Mouse (Mus musculus) embryonic facial prominence, embryonic 13.5 days (tissue): ENCODE data around the gene Ccdc24. TPM values are rescaled to one million over a fixed set of nuclear protein-coding genes. Genes with fewer than 3 reads are reported as not detected.

Experiments
- ATAC-seq: fragments of 200-750 bp; cut with Nextera tagmentation; 2 replicates; pipeline ENCODE4 v1.8.0; 2017; ENCODE audit warnings: low read depth; ENCODE audit not compliant: insufficient number of reproducible peaks, insufficient read depth, low FRiP score, low TSS enrichment
- H3K27ac ChIP-seq: fragments of 300-500 bp; sonication (generic); 2 replicates; pipeline ENCODE4 v1.5.1; 2015; ENCODE audit warnings: moderate library complexity, mild to moderate bottlenecking, inconsistent platforms
- H3K27me3 ChIP-seq: fragments of 300-500 bp; sonication (generic); 2 replicates; pipeline ENCODE4 v1.6.1; 2015; ENCODE audit warnings: mild to moderate bottlenecking, inconsistent platforms
- H3K36me3 ChIP-seq: fragments of 300-500 bp; sonication (generic); 2 replicates; pipeline ENCODE4 v1.6.1; 2015; ENCODE audit warnings: mild to moderate bottlenecking, inconsistent platforms
- H3K4me1 ChIP-seq: fragments of 300-500 bp; sonication (generic); 2 replicates; pipeline ENCODE4 v1.6.1; 2015; ENCODE audit warnings: inconsistent platforms
- H3K4me2 ChIP-seq: fragments of 300-500 bp; sonication (generic); 2 replicates; pipeline ENCODE4 v1.6.1; 2015; ENCODE audit warnings: moderate library complexity, mild to moderate bottlenecking, inconsistent platforms
- H3K4me3 ChIP-seq: fragments of 300-500 bp; sonication (generic); 2 replicates; pipeline ENCODE4 v1.5.1; 2015; ENCODE audit warnings: mild to moderate bottlenecking, inconsistent platforms
- H3K9ac ChIP-seq: fragments of 300-500 bp; sonication (generic); 2 replicates; pipeline ENCODE4 v1.6.1; 2015; ENCODE audit warnings: mild to moderate bottlenecking, inconsistent platforms
- H3K9me3 ChIP-seq: fragments of 300-500 bp; sonication (generic); 2 replicates; pipeline ENCODE4 v1.6.1; 2016; ENCODE audit warnings: inconsistent platforms
- WGBS: fragments of 180-500 bp; shearing (Covaris S2); methylation state at CpG from one replicate; pipeline ENCODE4 v1.1.7; 2015; ENCODE audit warnings: mixed read lengths; 5-methylcytosine and 5-hydroxymethylcytosine counted together
- polyA plus RNA-seq: library from polyadenylated mRNA; unstranded; fragments of >200 nt; fragmentation: Nextera tagmentation; extraction: Ambion mirVana; gene quantifications from 2 replicates; pipeline ENCODE4 v1.2.1, GENCODE M21; 2015

Ccdc24 gene
- polyA plus RNA-seq, 1 experiment from 2014 or later = 1.9 TPM

- no peak overlapping the region for H3K9ac ChIP-seq
- WGBS = 89% methylated on average over 9 of the region's 9 CpGs
- H3K4me3 ChIP-seq = no peak overlapping the region
- peaks cover 54% of the 10 kb centered on the region for H3K36me3 ChIP-seq
- no peak for ATAC-seq
- no peak overlapping the region for H3K27ac ChIP-seq
- H3K27me3 ChIP-seq = no peaks in the 10 kb centered on the region
- peaks cover 13% of the 10 kb centered on the region for H3K4me1 ChIP-seq
- H3K9me3 ChIP-seq = no peaks in the 10 kb centered on the region
- no peak overlapping the region for H3K4me2 ChIP-seq
Measured at GRCm38 (mm10) chr4:117873615-117874014, 1.3 kb upstream of the Ccdc24 start.

GRCm38 (mm10) chr4:117871787-117872186, 570 bp downstream of the Ccdc24 start:
- Histone ChIP-seq H3K9me3 (no peaks in the 10 kb centered on the region), H3K4me2 (peak overlapping the region; percentile 54; the same call in 1 of the 2 replicates), H3K4me3 (no peak overlapping the region), H3K27me3 (no peaks in the 10 kb centered on the region), H3K4me1 (peaks cover 24% of the 10 kb centered on the region), H3K36me3 (peaks cover 37% of the 10 kb centered on the region), H3K27ac (no peak overlapping the region), H3K9ac (no peak overlapping the region; the same call in 1 of the 2 replicates)
- WGBS = 45% methylated on average over 7 of the region's 7 CpGs
- ATAC-seq = no peak

- ATAC-seq = no peak
- Histone ChIP-seq H3K9ac (no peak overlapping the region), H3K9me3 (no peaks in the 10 kb centered on the region), H3K4me1 (peaks cover 36% of the 10 kb centered on the region), H3K4me2 (no peak overlapping the region), H3K27me3 (no peaks in the 10 kb centered on the region), H3K36me3 (peaks cover 26% of the 10 kb centered on the region), H3K27ac (no peak overlapping the region), H3K4me3 (no peak overlapping the region)
- WGBS = 47% methylated on average over 1 of the region's 1 CpGs
Measured at GRCm38 (mm10) chr4:117870437-117870836, 1.9 kb downstream of the Ccdc24 start.

- no peaks in the 10 kb centered on the region for H3K27me3 ChIP-seq
- no peak overlapping the region for H3K9ac ChIP-seq
- no peak overlapping the region for H3K4me2 ChIP-seq
- 60% methylated on average over 9 of the region's 9 CpGs for WGBS
- no peaks in the 10 kb centered on the region for H3K9me3 ChIP-seq
- H3K4me3 ChIP-seq = no peak overlapping the region
- H3K4me1 ChIP-seq = peaks cover 37% of the 10 kb centered on the region
- no peak for ATAC-seq
- H3K27ac ChIP-seq = no peak overlapping the region
- peaks cover 23% of the 10 kb centered on the region for H3K36me3 ChIP-seq
Measured at GRCm38 (mm10) chr4:117869317-117869716, 3.0 kb downstream of the Ccdc24 start.

- Histone ChIP-seq H3K4me1 (peaks cover 37% of the 10 kb centered on the region), H3K4me3 (0 out of 2 replicates have a peak overlapping the region, but pooled peaks have one; percentile 6), H3K27me3 (no peaks in the 10 kb centered on the region), H3K36me3 (peaks cover 10% of the 10 kb centered on the region; the same call in 1 of the 2 replicates), H3K4me2 (peak overlapping the region; percentile 41), H3K27ac (no peak overlapping the region), H3K9me3 (no peaks in the 10 kb centered on the region), H3K9ac (peak overlapping the region; percentile 46; the same call in 1 of the 2 replicates)
- WGBS = 15% methylated on average over 24 of the region's 24 CpGs
- no peak for ATAC-seq
Measured at GRCm38 (mm10) chr4:117867823-117868222, 4.5 kb downstream of the Ccdc24 start.

- WGBS = 70% methylated on average over 6 of the region's 6 CpGs
- no peak overlapping the region for H3K4me3 ChIP-seq
- H3K27me3 ChIP-seq = no peaks in the 10 kb centered on the region
- H3K4me1 ChIP-seq = peaks cover 37% of the 10 kb centered on the region
- no peak overlapping the region for H3K9ac ChIP-seq
- no peak overlapping the region for H3K27ac ChIP-seq
- peaks cover 10% of the 10 kb centered on the region; the same call in 1 of the 2 replicates for H3K36me3 ChIP-seq
- H3K4me2 ChIP-seq = no peak overlapping the region
- ATAC-seq = no peak
- no peaks in the 10 kb centered on the region for H3K9me3 ChIP-seq
Measured at GRCm38 (mm10) chr4:117867000-117867399, 5.4 kb downstream of the Ccdc24 start.

GRCm38 (mm10) chr4:117866083-117866482, 6.3 kb downstream of the Ccdc24 start:
- Histone ChIP-seq H3K4me2 (peak overlapping the region; percentile 17; the same call in 1 of the 2 replicates), H3K27me3 (no peaks in the 10 kb centered on the region), H3K27ac (no peak overlapping the region; the same call in 1 of the 2 replicates), H3K36me3 (peaks cover 10% of the 10 kb centered on the region; the same call in 1 of the 2 replicates), H3K4me3 (no peak overlapping the region), H3K9ac (no peak overlapping the region), H3K4me1 (peaks cover 34% of the 10 kb centered on the region), H3K9me3 (no peaks in the 10 kb centered on the region)
- WGBS = 45% methylated on average over 9 of the region's 9 CpGs
- no peak for ATAC-seq

- Histone ChIP-seq H3K9me3 (no peaks in the 10 kb centered on the region), H3K9ac (no peak overlapping the region), H3K36me3 (peaks cover 10% of the 10 kb centered on the region; the same call in 1 of the 2 replicates), H3K4me3 (no peak overlapping the region), H3K4me2 (no peak overlapping the region), H3K27ac (no peak overlapping the region), H3K4me1 (peaks cover 30% of the 10 kb centered on the region), H3K27me3 (no peaks in the 10 kb centered on the region)
- 35% methylated on average over 4 of the region's 4 CpGs for WGBS
- no peak for ATAC-seq
Measured at GRCm38 (mm10) chr4:117862823-117863222, 9.5 kb downstream of the Ccdc24 start.

- H3K4me3 ChIP-seq = no peak overlapping the region
- H3K4me2 ChIP-seq = no peak overlapping the region
- no peak overlapping the region for H3K27ac ChIP-seq
- H3K27me3 ChIP-seq = no peaks in the 10 kb centered on the region
- no peak overlapping the region for H3K9ac ChIP-seq
- no peak for ATAC-seq
- peaks cover 26% of the 10 kb centered on the region for H3K36me3 ChIP-seq
- no peaks in the 10 kb centered on the region for H3K9me3 ChIP-seq
- WGBS = 80% methylated on average over 9 of the region's 9 CpGs
- peaks cover 13% of the 10 kb centered on the region for H3K4me1 ChIP-seq
Measured at GRCm38 (mm10) chr4:117860570-117860969, 11.8 kb downstream of the Ccdc24 start.

GRCm38 (mm10) chr4:117858794-117859193, 13.6 kb downstream of the Ccdc24 start:
- no peak overlapping the region for H3K27ac ChIP-seq
- peaks cover 16% of the 10 kb centered on the region; the same call in 1 of the 2 replicates for H3K4me1 ChIP-seq
- 0 out of 2 replicates have a peak overlapping the region, but pooled peaks have one; percentile 17 for H3K9ac ChIP-seq
- no peak for ATAC-seq
- H3K4me3 ChIP-seq = no peak overlapping the region
- peaks cover 16% of the 10 kb centered on the region for H3K36me3 ChIP-seq
- H3K4me2 ChIP-seq = no peak overlapping the region
- 74% methylated on average over 3 of the region's 3 CpGs for WGBS
- H3K27me3 ChIP-seq = no peaks in the 10 kb centered on the region
- no peaks in the 10 kb centered on the region for H3K9me3 ChIP-seq

- no peak for ATAC-seq
- no peak overlapping the region for H3K27ac ChIP-seq
Measured at GRCm38 (mm10) chr4:117855146-117855545, 17.2 kb downstream of the Ccdc24 start.

GRCm38 (mm10) chr4:117852152-117852868, 20.0 kb downstream of the Ccdc24 start:
- no peak overlapping the region for H3K4me3 ChIP-seq
- no peak overlapping the region for H3K9ac ChIP-seq
- no peak overlapping the region for H3K27ac ChIP-seq
- H3K9me3 ChIP-seq = no peaks in the 10 kb centered on the region
- no peaks in the 10 kb centered on the region for H3K27me3 ChIP-seq
- 81% methylated on average over 10 of the region's 10 CpGs for WGBS
- H3K36me3 ChIP-seq = peaks cover 14% of the 10 kb centered on the region
- H3K4me1 ChIP-seq = 0 out of 2 replicates have a peak, but pooled peaks cover 6% of the 10 kb centered on the region
- H3K4me2 ChIP-seq = no peak overlapping the region
- ATAC-seq = no peak

More at GRCm38 (mm10) chr4:117855146-117855545, 17.2 kb downstream of the Ccdc24 start:
- whole genome bisulfite sequencing = 55% methylated on average over 9 of the region's 9 CpGs
- no peaks in the 10 kb centered on the region for H3K9me3 ChIP-seq
- no peak overlapping the region for H3K9ac ChIP-seq
- no peak overlapping the region for H3K4me2 ChIP-seq
- 0 out of 2 replicates have a peak, but pooled peaks cover 6% of the 10 kb centered on the region for H3K4me1 ChIP-seq
- no peak overlapping the region for H3K4me3 ChIP-seq
- H3K36me3 ChIP-seq = peaks cover 16% of the 10 kb centered on the region
- no peaks in the 10 kb centered on the region for H3K27me3 ChIP-seq
